Mouse (Mus musculus): ENCODE measurements at regions not wholly inside any gene's neighbourhood (a gene's known extent, or its start where the extent isn't known, plus 50 kb on each side); places are given as distances from the start of the nearest gene placed in this dataset.

GRCm38 (mm10) chr2:79135986-79136385, 119.2 kb upstream of the Itga4 start:
- Histone ChIP-seq H3K36me3 (ENCODE audit: control insufficient read depth, insufficient read depth, low read length) (no peaks in the 10 kb centered on the region), H3K4me1 (ENCODE audit: control insufficient read depth, insufficient read depth, low read length) (no peaks in the 10 kb centered on the region), H3K4me3 (ENCODE audit: insufficient read depth, low read depth, low read length) (no peak overlapping the region), H3K27me3 (replicated peaks; ENCODE audit: control insufficient read depth, insufficient read depth, low read length) (no peaks in the 10 kb centered on the region; the same call in 1 of the 2 replicates), H3K27ac (ENCODE audit: insufficient read depth, low read depth, low read length) (no peak overlapping the region)
- no peak for TF ChIP-seq POLR2A (IDR thresholded peaks at IDR 0.05; ENCODE audit: low read depth, low read length)
- no peak for TF ChIP-seq CTCF (conservative IDR thresholded peaks at IDR 0.05; ENCODE audit: insufficient read depth, insufficient read length, low read depth, low read length)
- no peak for DNase-seq
- 84% methylated on average over 2 of the region's 2 CpGs for WGBS

GRCm38 (mm10) chr2:79136619-79137458, 118.4 kb upstream of the Itga4 start:
- WGBS, result 84% methylated on average over 12 of the region's 12 CpGs
- Histone ChIP-seq H3K4me1 (ENCODE audit: control insufficient read depth, insufficient read depth, low read length) (no peaks in the 10 kb centered on the region), H3K27me3 (replicated peaks; ENCODE audit: control insufficient read depth, insufficient read depth, low read length) (no peaks in the 10 kb centered on the region; the same call in 1 of the 2 replicates), H3K36me3 (ENCODE audit: control insufficient read depth, insufficient read depth, low read length) (no peaks in the 10 kb centered on the region), H3K4me3 (ENCODE audit: insufficient read depth, low read depth, low read length) (no peak overlapping the region), H3K27ac (ENCODE audit: insufficient read depth, low read depth, low read length) (no peak overlapping the region)
- DNase-seq, result no peak
- TF ChIP-seq POLR2A (IDR thresholded peaks at IDR 0.05; ENCODE audit: low read depth, low read length) (no peak), CTCF (conservative IDR thresholded peaks at IDR 0.05; ENCODE audit: insufficient read depth, insufficient read length, low read depth, low read length) (no peak)

GRCm38 (mm10) chr2:79137694-79138171, 117.5 kb upstream of the Itga4 start:
- DNase-seq, result no peak
- WGBS, result 38% methylated on average over 6 of the region's 6 CpGs

GRCm38 (mm10) chr2:79138368-79139109, 116.7 kb upstream of the Itga4 start:
- no peak overlapping the region for H3K27ac ChIP-seq (ENCODE audit: insufficient read depth, low read depth, low read length)
- 92% methylated on average over 8 of the region's 8 CpGs for WGBS
- H3K27me3 ChIP-seq (replicated peaks; ENCODE audit: control insufficient read depth, insufficient read depth, low read length), result no peaks in the 10 kb centered on the region; the same call in 1 of the 2 replicates
- no peak overlapping the region for H3K4me3 ChIP-seq (ENCODE audit: insufficient read depth, low read depth, low read length)
- DNase-seq, result no peak
- H3K4me1 ChIP-seq (ENCODE audit: control insufficient read depth, insufficient read depth, low read length), result no peaks in the 10 kb centered on the region
- TF ChIP-seq CTCF (conservative IDR thresholded peaks at IDR 0.05; ENCODE audit: insufficient read depth, insufficient read length, low read depth, low read length), result no peak
- no peak for TF ChIP-seq POLR2A (IDR thresholded peaks at IDR 0.05; ENCODE audit: low read depth, low read length)
- no peaks in the 10 kb centered on the region for H3K36me3 ChIP-seq (ENCODE audit: control insufficient read depth, insufficient read depth, low read length)

More at GRCm38 (mm10) chr2:79137694-79138171, 117.5 kb upstream of the Itga4 start:
- H3K36me3 ChIP-seq (ENCODE audit: control insufficient read depth, insufficient read depth, low read length), result no peaks in the 10 kb centered on the region
- no peak overlapping the region for H3K27ac ChIP-seq (ENCODE audit: insufficient read depth, low read depth, low read length)
- H3K27me3 ChIP-seq (replicated peaks; ENCODE audit: control insufficient read depth, insufficient read depth, low read length), result no peaks in the 10 kb centered on the region; the same call in 1 of the 2 replicates
- TF ChIP-seq CTCF (conservative IDR thresholded peaks at IDR 0.05; ENCODE audit: insufficient read depth, insufficient read length, low read depth, low read length), result no peak
- no peak for TF ChIP-seq POLR2A (IDR thresholded peaks at IDR 0.05; ENCODE audit: low read depth, low read length)
- H3K4me1 ChIP-seq (ENCODE audit: control insufficient read depth, insufficient read depth, low read length), result no peaks in the 10 kb centered on the region
- H3K4me3 ChIP-seq (ENCODE audit: insufficient read depth, low read depth, low read length), result no peak overlapping the region

GRCm38 (mm10) chr2:79141961-79142360, 113.3 kb upstream of the Itga4 start:
- H3K27me3 ChIP-seq (replicated peaks; ENCODE audit: control insufficient read depth, insufficient read depth, low read length), result no peaks in the 10 kb centered on the region
- DNase-seq, result no peak
- TF ChIP-seq CTCF (conservative IDR thresholded peaks at IDR 0.05; ENCODE audit: insufficient read depth, insufficient read length, low read depth, low read length) (no peak), POLR2A (IDR thresholded peaks at IDR 0.05; ENCODE audit: low read depth, low read length) (no peak)
- H3K36me3 ChIP-seq (ENCODE audit: control insufficient read depth, insufficient read depth, low read length), result no peaks in the 10 kb centered on the region
- H3K4me1 ChIP-seq (ENCODE audit: control insufficient read depth, insufficient read depth, low read length), result no peaks in the 10 kb centered on the region
- H3K4me3 ChIP-seq (ENCODE audit: insufficient read depth, low read depth, low read length), result no peak overlapping the region
- WGBS, result 44% methylated on average over 7 of the region's 7 CpGs
- H3K27ac ChIP-seq (ENCODE audit: insufficient read depth, low read depth, low read length), result no peak overlapping the region

GRCm38 (mm10) chr2:79143196-79143595, 112.0 kb upstream of the Itga4 start:
- 87% methylated on average over 3 of the region's 3 CpGs for WGBS
- DNase-seq, result no peak
- Histone ChIP-seq H3K4me3 (ENCODE audit: insufficient read depth, low read depth, low read length) (no peak overlapping the region), H3K27me3 (replicated peaks; ENCODE audit: control insufficient read depth, insufficient read depth, low read length) (no peaks in the 10 kb centered on the region), H3K4me1 (ENCODE audit: control insufficient read depth, insufficient read depth, low read length) (no peaks in the 10 kb centered on the region), H3K27ac (ENCODE audit: insufficient read depth, low read depth, low read length) (no peak overlapping the region), H3K36me3 (ENCODE audit: control insufficient read depth, insufficient read depth, low read length) (no peaks in the 10 kb centered on the region)
- TF ChIP-seq CTCF (conservative IDR thresholded peaks at IDR 0.05; ENCODE audit: insufficient read depth, insufficient read length, low read depth, low read length), result no peak
- TF ChIP-seq POLR2A (IDR thresholded peaks at IDR 0.05; ENCODE audit: low read depth, low read length), result no peak

GRCm38 (mm10) chr2:79145897-79146296, 109.3 kb upstream of the Itga4 start:
- Histone ChIP-seq H3K27me3 (replicated peaks; ENCODE audit: control insufficient read depth, insufficient read depth, low read length) (no peaks in the 10 kb centered on the region), H3K4me3 (ENCODE audit: insufficient read depth, low read depth, low read length) (no peak overlapping the region), H3K4me1 (ENCODE audit: control insufficient read depth, insufficient read depth, low read length) (no peaks in the 10 kb centered on the region), H3K36me3 (ENCODE audit: control insufficient read depth, insufficient read depth, low read length) (no peaks in the 10 kb centered on the region), H3K27ac (ENCODE audit: insufficient read depth, low read depth, low read length) (no peak overlapping the region)
- DNase-seq, result no peak
- no peak for TF ChIP-seq CTCF (conservative IDR thresholded peaks at IDR 0.05; ENCODE audit: insufficient read depth, insufficient read length, low read depth, low read length)
- TF ChIP-seq POLR2A (IDR thresholded peaks at IDR 0.05; ENCODE audit: low read depth, low read length), result no peak
- 71% methylated on average over 1 of the region's 1 CpGs for WGBS

Data from kidney, adult 2 months (tissue).